Mouse (Mus musculus) stomach, postnatal 0 days (tissue): Measurements from ENCODE around the gene St13. TPM values are rescaled to one million over a fixed set of nuclear protein-coding genes. Genes with fewer than 3 reads are reported as not detected.

Experiments
- ATAC-seq: fragments of 200-750 bp; cut with Nextera tagmentation; 2 replicates; pipeline ENCODE4 v1.8.0; 2017; ENCODE audit not compliant: low FRiP score, low TSS enrichment
- DNase-seq: peaks from one replicate; pipeline ENCODE4 v3.0.0-alpha.2; 2016; ENCODE audit warnings: low spot score
- H3K27ac ChIP-seq: fragments of 300-500 bp; sonication (generic); replicated peaks from 2 replicates; pipeline ENCODE4 v1.5.1; 2014; ENCODE audit warnings: mild to moderate bottlenecking, control low read depth
- H3K27me3 ChIP-seq: fragments of 300-500 bp; sonication (generic); 2 replicates; pipeline ENCODE4 v1.6.1; 2014; ENCODE audit warnings: low read length; ENCODE audit not compliant: control insufficient read depth, insufficient read depth
- H3K36me3 ChIP-seq: fragments of 300-500 bp; sonication (generic); 2 replicates; pipeline ENCODE4 v1.6.1; 2014; ENCODE audit warnings: low read length, mixed read lengths; ENCODE audit not compliant: control insufficient read depth, insufficient read depth
- H3K4me1 ChIP-seq: fragments of 300-500 bp; sonication (generic); replicated peaks from 2 replicates; pipeline ENCODE4 v1.6.1; 2014; ENCODE audit warnings: antibody characterized with exemption; ENCODE audit not compliant: control insufficient read depth, insufficient read depth
- H3K4me2 ChIP-seq: fragments of 300-500 bp; sonication (generic); replicated peaks from 2 replicates; pipeline ENCODE4 v1.6.1; 2014; ENCODE audit warnings: low read depth, mild to moderate bottlenecking, control low read depth, moderate library complexity
- H3K4me3 ChIP-seq: fragments of 300-500 bp; sonication (generic); 2 replicates; pipeline ENCODE4 v1.5.1; 2014; ENCODE audit warnings: low read depth, low read length, control low read depth
- H3K9ac ChIP-seq: fragments of 300-500 bp; sonication (generic); 2 replicates; pipeline ENCODE4 v1.6.1; 2014; ENCODE audit warnings: mild to moderate bottlenecking, low read length, control low read depth, mixed read lengths
- H3K9me3 ChIP-seq: fragments of 300-500 bp; sonication (generic); 2 replicates; pipeline ENCODE4 v1.6.1; 2016; ENCODE audit warnings: low read length; ENCODE audit not compliant: control insufficient read depth
- CTCF ChIP-seq: IDR thresholded peaks from 2 replicates; pipeline ENCODE4 v1.5.1; 2016; ENCODE audit warnings: antibody characterized with exemption, low read depth, mild to moderate bottlenecking, moderate library complexity
- EP300 ChIP-seq: optimal IDR thresholded peaks from 2 replicates; pipeline ENCODE3; 2016; ENCODE audit warnings: antibody characterized with exemption
- WGBS: fragments of 180-500 bp; shearing (Covaris S2); extraction: QIAGEN DNeasy Blood & Tissue Kit; methylation state at CpG from one replicate; pipeline ENCODE4 v1.1.7; 2014; 5-methylcytosine and 5-hydroxymethylcytosine counted together
- polyA plus RNA-seq: library from polyadenylated mRNA; unstranded; fragments of >200 nt; fragmentation: Nextera tagmentation; extraction: Ambion mirVana; gene quantifications from 2 replicates; pipeline ENCODE4 v1.2.1, GENCODE M21; 2015

St13 gene
- polyA plus RNA-seq, 1 experiment from 2014 or later = 80.2 TPM

- 77% methylated on average over 2 of the region's 2 CpGs for WGBS
- Histone ChIP-seq H3K27ac (no peak overlapping the region), H3K4me3 (no peak overlapping the region), H3K4me1 (no peaks in the 10 kb centered on the region), H3K36me3 (peaks cover 22% of the 10 kb centered on the region), H3K4me2 (no peak overlapping the region), H3K27me3 (no peaks in the 10 kb centered on the region), H3K9ac (no peak overlapping the region), H3K9me3 (no peaks in the 10 kb centered on the region)
- no peak for TF ChIP-seq CTCF
- no peak for TF ChIP-seq EP300
- ATAC-seq (no peak), DNase-seq (no peak)
Measured at GRCm38 (mm10) chr15:81378845-81379244, 21.0 kb downstream of the St13 start.

- Histone ChIP-seq H3K4me2 (no peak overlapping the region), H3K27ac (no peak overlapping the region), H3K9me3 (no peaks in the 10 kb centered on the region), H3K36me3 (peaks cover 14% of the 10 kb centered on the region), H3K27me3 (no peaks in the 10 kb centered on the region), H3K4me3 (no peak overlapping the region), H3K4me1 (no peaks in the 10 kb centered on the region), H3K9ac (no peak overlapping the region)
- ATAC-seq (no peak), DNase-seq (no peak)
- TF ChIP-seq EP300 (no peak), CTCF (no peak)
- 84% methylated on average over 11 of the region's 11 CpGs for WGBS
Measured at GRCm38 (mm10) chr15:81374621-81375020, 25.3 kb downstream of the St13 start.

- no peak overlapping the region for H3K27ac ChIP-seq
- TF ChIP-seq EP300 = no peak
- TF ChIP-seq CTCF = no peak
- ATAC-seq (no peak), DNase-seq (no peak)
- no peak overlapping the region for H3K4me3 ChIP-seq
- no peak overlapping the region for H3K4me2 ChIP-seq
- 70% methylated on average over 1 of the region's 1 CpGs for WGBS
- H3K36me3 ChIP-seq = peaks cover 11% of the 10 kb centered on the region
- no peak overlapping the region for H3K9ac ChIP-seq
- no peaks in the 10 kb centered on the region for H3K9me3 ChIP-seq
- H3K27me3 ChIP-seq = no peaks in the 10 kb centered on the region
- H3K4me1 ChIP-seq = no peaks in the 10 kb centered on the region
Measured at GRCm38 (mm10) chr15:81370356-81370755, 29.5 kb downstream of the St13 start.

- Histone ChIP-seq H3K4me1 (no peaks in the 10 kb centered on the region), H3K4me2 (no peak overlapping the region), H3K9ac (no peak overlapping the region), H3K36me3 (peaks cover 10% of the 10 kb centered on the region), H3K4me3 (no peak overlapping the region), H3K27me3 (no peaks in the 10 kb centered on the region), H3K27ac (no peak overlapping the region), H3K9me3 (no peaks in the 10 kb centered on the region)
- WGBS = 87% methylated on average over 1 of the region's 1 CpGs
- no peak for ATAC-seq
- no peak for TF ChIP-seq CTCF
- no peak for TF ChIP-seq EP300
- no peak for DNase-seq
Measured at GRCm38 (mm10) chr15:81368601-81369000, 31.3 kb downstream of the St13 start.

GRCm38 (mm10) chr15:81366241-81366640, 33.6 kb downstream of the St13 start:
- H3K27me3 ChIP-seq = no peaks in the 10 kb centered on the region
- H3K4me1 ChIP-seq = no peaks in the 10 kb centered on the region
- H3K4me2 ChIP-seq = no peak overlapping the region
- TF ChIP-seq EP300 = no peak
- TF ChIP-seq CTCF = no peak
- DNase-seq (no peak), ATAC-seq (no peak)
- WGBS = 75% methylated on average over 4 of the region's 4 CpGs
- no peak overlapping the region for H3K27ac ChIP-seq
- no peak overlapping the region for H3K4me3 ChIP-seq
- no peak overlapping the region for H3K9ac ChIP-seq
- no peaks in the 10 kb centered on the region for H3K9me3 ChIP-seq
- peaks cover 10% of the 10 kb centered on the region for H3K36me3 ChIP-seq

- ATAC-seq (no peak), DNase-seq (no peak)
- Histone ChIP-seq H3K4me1 (no peaks in the 10 kb centered on the region), H3K9ac (no peak overlapping the region), H3K27ac (no peak overlapping the region), H3K27me3 (no peaks in the 10 kb centered on the region), H3K4me3 (no peak overlapping the region), H3K9me3 (no peaks in the 10 kb centered on the region), H3K4me2 (no peak overlapping the region), H3K36me3 (peaks cover 9% of the 10 kb centered on the region)
- 71% methylated on average over 8 of the region's 8 CpGs for WGBS
- TF ChIP-seq CTCF (no peak), EP300 (no peak)
Measured at GRCm38 (mm10) chr15:81365246-81365645, 34.6 kb downstream of the St13 start.
